ENCODE assay signal across 7 mouse cellular contexts in genomic region chr4:97776388-97777080, GRCm38 (mm10). TPM values are rescaled to one million over a fixed set of nuclear protein-coding genes. Genes with fewer than 3 reads are reported as not detected.
DNase-seq lines count a peak whose midpoint lies in the region; ATAC-seq lines count a peak whose summit lies in the region.

No protein-coding gene starts in this region.

- no peak for ATAC-seq in embryonic facial prominence, embryonic 15.5 days (ENCODE audit: insufficient number of reproducible peaks, low FRiP score, low TSS enrichment, low read depth)
- no peak for ATAC-seq in hindbrain, embryonic 16.5 days

- H3K9ac ChIP-seq in embryonic facial prominence, embryonic 15.5 days = peak overlapping the region; percentile 97
- H3K9ac ChIP-seq in hindbrain, embryonic 16.5 days (ENCODE audit: low read depth, low read length) = peak overlapping the region; percentile 88

- no peaks in the 10 kb centered on the region for H3K79me2 ChIP-seq in macrophage (ENCODE audit: inconsistent target)

- peak overlapping the region; percentile 83 for H3K4me3 ChIP-seq in embryonic facial prominence, embryonic 15.5 days (replicated peaks)
- H3K4me3 ChIP-seq in hindbrain, embryonic 16.5 days (ENCODE audit: low read length) = peak overlapping the region; percentile 80
- peak overlapping the region; percentile 14; the same call in 1 of the 2 replicates for H3K4me3 ChIP-seq in macrophage (ENCODE audit: inconsistent target)

- H3K36me3 ChIP-seq in embryonic facial prominence, embryonic 15.5 days = no peaks in the 10 kb centered on the region
- no peaks in the 10 kb centered on the region for H3K36me3 ChIP-seq in hindbrain, embryonic 16.5 days (ENCODE audit: control insufficient read depth, insufficient read depth, low read length)
- no peaks in the 10 kb centered on the region for H3K36me3 ChIP-seq in macrophage (ENCODE audit: inconsistent target)

- no peaks in the 10 kb centered on the region for H3K27me3 ChIP-seq in embryonic facial prominence, embryonic 15.5 days
- H3K27me3 ChIP-seq in hindbrain, embryonic 16.5 days (replicated peaks; ENCODE audit: control insufficient read depth, insufficient read depth, low read length) = 0 out of 2 replicates have a peak, but pooled peaks cover 2% of the 10 kb centered on the region

- H3K27ac ChIP-seq in embryonic facial prominence, embryonic 15.5 days (replicated peaks) = peak overlapping the region; percentile 97
- peak overlapping the region; percentile 90 for H3K27ac ChIP-seq in hindbrain, embryonic 16.5 days (ENCODE audit: low read depth, low read length)
- no peak overlapping the region for H3K27ac ChIP-seq in macrophage

- DNase-seq in spleen, postnatal 10 days (ENCODE audit: low spot score in 2 of 2) = peak; percentile 25 to 42
- DNase-seq in spleen, postnatal 36 days (ENCODE audit: low spot score in 2 of 2) = no peak
- no peak for DNase-seq in left cerebral cortex, adult 9 months (ENCODE audit: low spot score in 2 of 2)
- DNase-seq in spleen, adult 12 weeks (ENCODE audit: low spot score) = no peak

- H3K4me2 ChIP-seq in embryonic facial prominence, embryonic 15.5 days (replicated peaks) = peak overlapping the region; percentile 76
- peak overlapping the region; percentile 67 for H3K4me2 ChIP-seq in hindbrain, embryonic 16.5 days (ENCODE audit: low read length)

- under 1% methylated on average over 10 of the region's 10 CpGs for WGBS in embryonic facial prominence, embryonic 15.5 days
- WGBS in hindbrain, embryonic 16.5 days = 0% methylated on average over 10 of the region's 10 CpGs
- WGBS in macrophage (ENCODE audit: missing documents) = 5% methylated on average over 10 of the region's 10 CpGs

- H3K4me1 ChIP-seq in embryonic facial prominence, embryonic 15.5 days = peaks cover 26% of the 10 kb centered on the region
- peaks cover 2% of the 10 kb centered on the region for H3K4me1 ChIP-seq in hindbrain, embryonic 16.5 days (ENCODE audit: control insufficient read depth, insufficient read depth, low read depth, low read length)

- no peaks in the 10 kb centered on the region for H3K9me3 ChIP-seq in embryonic facial prominence, embryonic 15.5 days (replicated peaks)
- H3K9me3 ChIP-seq in hindbrain, embryonic 16.5 days (ENCODE audit: control insufficient read depth, low read length) = no peaks in the 10 kb centered on the region

RNA-seq across cellular contexts. Expression of gene E130114P18Rik, which starts 1.3 kb away (rescaled TPM):
- polyA plus RNA-seq in embryonic facial prominence, embryonic 15.5 days (2015; fragmentation: Nextera tagmentation; extraction: Ambion mirVana) = 3.8 and 4.2 TPM in 2 replicates
- 20.9 and 21.5 TPM in 2 replicates for polyA plus RNA-seq in hindbrain, embryonic 16.5 days (2015; fragmentation: Nextera tagmentation; extraction: Ambion mirVana)
- total RNA-seq in macrophage (2018; cell fraction: chromatin; rRNA removed) = not detected
- total RNA-seq in macrophage (2018; cell fraction: cytosol; rRNA removed) = not detected
- total RNA-seq in macrophage (2018; cell fraction: nucleus; rRNA removed) = not detected
- polyA plus RNA-seq in macrophage (2018) = not detected in 3 replicates

RNA-seq across cellular contexts. Expression of gene Nfia, which starts 4.0 kb away (rescaled TPM):
- 55.4 and 58.0 TPM in 2 replicates for polyA plus RNA-seq in embryonic facial prominence, embryonic 15.5 days (2015; fragmentation: Nextera tagmentation; extraction: Ambion mirVana)
- polyA plus RNA-seq in hindbrain, embryonic 16.5 days (2015; fragmentation: Nextera tagmentation; extraction: Ambion mirVana) = 38.4 and 43.4 TPM in 2 replicates
- 10 to 100 TPM in 25 of 26 experiments, 1 to 10 TPM in 1; 4.6 to 39.4 (median 26.8) TPM for total RNA-seq in macrophage (2018; cell fraction: chromatin; rRNA removed)
- total RNA-seq in macrophage (2018; cell fraction: cytosol; rRNA removed) = 1 to 10 TPM; 2.9 to 8.9 (median 5.9) TPM
- 10 to 100 TPM in 14 of 26 experiments, 1 to 10 TPM in 12; 1.8 to 31.4 (median 11.7) TPM for total RNA-seq in macrophage (2018; cell fraction: nucleus; rRNA removed)
- 1.9 to 2.6 TPM (median 2.4 TPM) in 3 replicates for polyA plus RNA-seq in macrophage (2018)

Comparison
In these comparisons a context has a peak if more than half of its experiments do, and no peak if none do; other contexts are left out.
1. DNase-seq: peak in spleen, postnatal 10 days (2 of 2); none in spleen, postnatal 36 days (0 of 2), left cerebral cortex, adult 9 months (0 of 2) and spleen, adult 12 weeks (single experiment).
2. H3K4me3 ChIP-seq: peak in every context shown above with its lines; median percentile 83 in embryonic facial prominence, embryonic 15.5 days; 80 in hindbrain, embryonic 16.5 days; 14 in macrophage.
3. RNA of gene Nfia, which starts 4.0 kb away (polyA plus RNA-seq): 55.4 to 58.0 TPM in embryonic facial prominence, embryonic 15.5 days and 38.4 to 43.4 TPM in hindbrain, embryonic 16.5 days; 1.9 to 2.6 TPM in macrophage; every median in the first group is over 10 times any median in the second.